Mouse (Mus musculus) forebrain, embryonic 16.5 days (tissue): ENCODE results near the gene Mia. TPM values are rescaled to one million over a fixed set of nuclear protein-coding genes. Genes with fewer than 3 reads are reported as not detected.

Experiments used
- ATAC-seq: fragments of 200-750 bp; cut with Nextera tagmentation; 2 replicates; pipeline ENCODE4 v1.8.0; 2017; ENCODE audit warnings: mild to moderate bottlenecking, moderate library complexity
- H3K27ac ChIP-seq: fragments of 300-500 bp; sonication (generic); 2 replicates; pipeline ENCODE4 v1.5.1; 2014; ENCODE audit warnings: low read length, control low read depth
- H3K27me3 ChIP-seq: fragments of 300-500 bp; sonication (generic); replicated peaks from 2 replicates; pipeline ENCODE4 v1.6.1; 2014; ENCODE audit warnings: low read length; ENCODE audit not compliant: control insufficient read depth, insufficient read depth
- H3K36me3 ChIP-seq: fragments of 300-500 bp; sonication (generic); 2 replicates; pipeline ENCODE4 v1.6.1; 2014; ENCODE audit not compliant: control insufficient read depth, insufficient read depth
- H3K4me1 ChIP-seq: fragments of 300-500 bp; sonication (generic); replicated peaks from 2 replicates; pipeline ENCODE4 v1.6.1; 2014; ENCODE audit warnings: low read length; ENCODE audit not compliant: control insufficient read depth, insufficient read depth
- H3K4me2 ChIP-seq: fragments of 300-500 bp; sonication (generic); 2 replicates; pipeline ENCODE4 v1.6.1; 2014; ENCODE audit warnings: mild to moderate bottlenecking, low read length, control low read depth
- H3K4me3 ChIP-seq: fragments of 300-500 bp; sonication (generic); replicated peaks from 2 replicates; pipeline ENCODE4 v1.5.1; 2014; ENCODE audit warnings: mild to moderate bottlenecking, low read length, control low read depth
- H3K9ac ChIP-seq: fragments of 300-500 bp; sonication (generic); replicated peaks from 2 replicates; pipeline ENCODE4 v1.6.1; 2014; ENCODE audit warnings: low read depth, low read length, control low read depth
- H3K9me3 ChIP-seq: fragments of 300-500 bp; sonication (generic); 2 replicates; pipeline ENCODE4 v1.6.1; 2016; ENCODE audit warnings: low read length; ENCODE audit not compliant: control insufficient read depth
- WGBS: fragments of 180-500 bp; shearing (Covaris S2); extraction: QIAGEN DNeasy Blood & Tissue Kit; methylation state at CpG from one replicate; pipeline ENCODE4 v1.1.7; 2014; 5-methylcytosine and 5-hydroxymethylcytosine counted together
- polyA plus RNA-seq: library from polyadenylated mRNA; unstranded; fragments of >200 nt; fragmentation: Nextera tagmentation; extraction: Ambion mirVana; gene quantifications from 2 replicates; pipeline ENCODE4 v1.2.1, GENCODE M21; 2015

Mia gene
- polyA plus RNA-seq, 1 experiment from 2014 or later, result 8.3 TPM

DNA sequence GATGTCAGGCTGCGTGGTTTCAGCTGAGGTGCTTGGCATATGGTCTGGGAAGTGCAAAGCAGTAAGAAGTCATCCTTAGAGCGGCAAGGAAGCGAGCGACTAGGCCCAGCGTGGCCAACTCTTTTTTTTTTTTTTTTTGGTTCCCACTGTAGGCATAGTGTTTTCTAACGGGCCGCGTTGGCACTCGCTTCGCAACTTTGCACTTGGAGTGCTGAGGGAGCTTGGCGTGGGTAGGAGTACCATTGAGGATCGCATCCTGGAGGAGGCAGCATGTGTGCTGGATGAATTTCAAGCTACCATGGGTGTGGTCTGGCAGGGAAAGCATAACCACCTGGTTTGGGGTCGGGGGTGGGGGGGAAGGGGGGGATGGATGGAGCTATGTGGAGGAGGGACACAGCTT, 25.0 kb downstream of the Mia start:
- Histone ChIP-seq H3K36me3 (peaks cover 20% of the 10 kb centered on the region), H3K27ac (no peak overlapping the region), H3K9ac (no peak overlapping the region), H3K4me2 (no peak overlapping the region), H3K4me1 (peaks cover 12% of the 10 kb centered on the region), H3K9me3 (no peaks in the 10 kb centered on the region), H3K4me3 (no peak overlapping the region), H3K27me3 (no peaks in the 10 kb centered on the region)
- 66% methylated on average over 13 of the region's 13 CpGs for WGBS
- no peak for ATAC-seq

DNA sequence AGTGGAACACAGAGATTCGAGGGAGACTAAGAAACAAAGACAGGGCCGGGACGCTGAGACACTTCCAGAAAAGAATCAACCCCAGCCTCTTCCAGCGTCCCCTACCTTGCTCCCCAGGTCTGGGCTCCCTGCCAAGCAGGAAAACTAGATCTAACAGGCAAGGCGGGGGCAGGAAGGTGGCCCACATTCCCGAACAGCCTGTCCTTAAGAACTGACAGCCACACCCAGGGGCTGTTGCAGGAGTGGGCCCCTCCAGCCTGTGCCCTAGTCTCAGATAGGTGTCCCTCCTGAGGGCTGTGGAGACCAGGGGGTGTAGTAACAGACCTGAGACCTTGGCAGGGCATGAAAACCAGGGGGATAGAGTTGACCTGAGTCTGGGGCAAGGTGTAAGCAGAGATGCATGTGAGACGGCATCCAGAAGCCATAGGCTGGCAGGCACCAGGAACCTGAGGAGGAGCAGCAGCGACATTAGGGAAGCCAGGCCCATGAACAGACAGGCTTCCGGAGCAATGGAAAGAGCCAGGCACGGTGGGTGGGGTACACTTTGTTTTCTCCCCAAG, 27.7 kb downstream of the Mia start, which contains the start of gene Cyp2t4:
Gene Cyp2t4 (plus strand): TSS at position 510 of the 560 bp plus-strand sequence.
- H3K9ac ChIP-seq, result no peak within 1 kb of the TSS
- 65% methylated on average over 10 of the region's 10 CpGs for whole genome bisulfite sequencing
- no peak within 1 kb of the TSS for H3K4me3 ChIP-seq
- no peaks in the 10 kb centered on the region for H3K4me1 ChIP-seq
- ATAC-seq, result no peak
- peaks cover 12% of the 10 kb centered on the region for H3K36me3 ChIP-seq
- H3K9me3 ChIP-seq, result no peaks in the 10 kb centered on the region
- H3K4me2 ChIP-seq, result no peak within 1 kb of the TSS
- no peaks in the 10 kb centered on the region for H3K27me3 ChIP-seq
- H3K27ac ChIP-seq, result no peak within 1 kb of the TSS

DNA sequence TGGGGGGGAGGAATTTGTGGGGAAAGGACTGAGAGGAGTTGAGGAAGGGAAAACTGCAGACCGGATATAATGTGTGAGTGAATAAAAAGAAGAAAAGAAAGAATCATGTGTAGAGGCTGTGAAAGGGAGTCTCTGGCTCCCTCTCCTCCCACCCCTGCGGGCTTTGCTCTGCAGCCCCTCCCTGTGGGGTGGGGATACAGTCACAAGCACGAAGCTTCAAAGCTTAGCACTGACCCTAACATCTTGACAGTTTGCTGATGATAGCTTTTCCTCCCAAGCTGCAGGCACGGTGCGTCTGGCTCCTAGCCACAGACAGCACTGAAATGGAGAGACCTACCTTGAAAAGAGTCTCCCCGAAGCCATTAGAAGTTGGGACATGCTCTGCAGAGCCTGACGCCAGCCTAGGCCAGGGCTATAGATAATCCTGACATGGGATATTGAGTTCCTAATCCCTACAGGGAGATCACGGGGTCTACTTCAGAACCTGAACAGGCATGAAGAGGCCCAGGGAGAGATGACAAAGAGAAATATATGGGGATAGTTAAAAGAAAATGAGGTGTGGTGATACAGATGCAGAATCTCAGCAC, 44.5 kb downstream of the Mia start:
- Histone ChIP-seq H3K4me2 (no peak overlapping the region), H3K9me3 (no peaks in the 10 kb centered on the region), H3K4me3 (no peak overlapping the region), H3K9ac (no peak overlapping the region), H3K27ac (no peak overlapping the region), H3K36me3 (no peaks in the 10 kb centered on the region), H3K4me1 (no peaks in the 10 kb centered on the region), H3K27me3 (no peaks in the 10 kb centered on the region)
- ATAC-seq, result no peak
- 66% methylated on average over 8 of the region's 8 CpGs for WGBS

DNA sequence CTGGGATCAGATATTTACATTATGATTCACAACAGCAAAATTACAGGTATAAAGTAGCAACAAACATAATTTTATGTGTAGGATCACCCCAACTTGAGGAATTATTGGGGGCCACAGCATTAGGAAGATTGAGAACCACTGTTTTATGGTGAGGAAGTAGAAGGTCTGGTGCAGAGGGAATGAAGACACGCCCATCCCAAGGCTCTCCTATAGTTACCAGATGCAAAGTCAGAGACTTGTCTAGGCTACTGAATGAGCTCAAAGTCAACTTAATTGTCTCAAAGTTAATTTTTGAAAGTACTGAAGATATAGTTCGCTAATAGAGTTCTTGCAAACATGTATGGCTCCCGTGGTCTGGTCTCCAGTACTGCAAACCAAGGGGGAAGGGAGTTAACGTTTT, 47.2 kb downstream of the Mia start:
- 80% methylated on average over 4 of the region's 4 CpGs for WGBS
- Histone ChIP-seq H3K4me1 (no peaks in the 10 kb centered on the region), H3K36me3 (no peaks in the 10 kb centered on the region), H3K9me3 (no peaks in the 10 kb centered on the region), H3K4me3 (no peak overlapping the region), H3K27ac (no peak overlapping the region), H3K9ac (no peak overlapping the region), H3K4me2 (no peak overlapping the region), H3K27me3 (no peaks in the 10 kb centered on the region)
- no peak for ATAC-seq

DNA sequence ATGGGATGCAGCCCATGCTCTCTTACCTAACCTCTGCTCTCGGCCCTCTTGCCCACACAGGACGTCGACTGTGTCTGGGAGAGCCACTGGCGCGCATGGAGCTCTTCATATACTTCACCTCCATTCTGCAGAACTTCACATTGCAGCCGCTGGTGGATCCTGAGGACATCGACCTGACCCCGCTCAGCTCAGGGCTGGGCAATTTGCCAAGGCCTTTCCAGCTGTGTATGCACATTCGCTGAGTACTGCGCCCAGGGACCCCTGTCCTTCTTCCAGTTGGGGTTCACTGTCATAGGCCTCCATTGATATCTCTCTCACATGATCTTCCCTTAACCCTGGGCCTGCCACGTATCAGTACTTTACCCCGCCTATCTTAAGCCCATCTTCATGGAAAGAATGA, 47.8 kb downstream of the Mia start:
- H3K9ac ChIP-seq, result no peak overlapping the region
- no peak overlapping the region for H3K27ac ChIP-seq
- H3K4me3 ChIP-seq, result no peak overlapping the region
- no peaks in the 10 kb centered on the region for H3K36me3 ChIP-seq
- ATAC-seq, result no peak
- H3K9me3 ChIP-seq, result no peaks in the 10 kb centered on the region
- no peaks in the 10 kb centered on the region for H3K27me3 ChIP-seq
- H3K4me1 ChIP-seq, result no peaks in the 10 kb centered on the region
- H3K4me2 ChIP-seq, result no peak overlapping the region
- WGBS, result 70% methylated on average over 12 of the region's 12 CpGs

DNA sequence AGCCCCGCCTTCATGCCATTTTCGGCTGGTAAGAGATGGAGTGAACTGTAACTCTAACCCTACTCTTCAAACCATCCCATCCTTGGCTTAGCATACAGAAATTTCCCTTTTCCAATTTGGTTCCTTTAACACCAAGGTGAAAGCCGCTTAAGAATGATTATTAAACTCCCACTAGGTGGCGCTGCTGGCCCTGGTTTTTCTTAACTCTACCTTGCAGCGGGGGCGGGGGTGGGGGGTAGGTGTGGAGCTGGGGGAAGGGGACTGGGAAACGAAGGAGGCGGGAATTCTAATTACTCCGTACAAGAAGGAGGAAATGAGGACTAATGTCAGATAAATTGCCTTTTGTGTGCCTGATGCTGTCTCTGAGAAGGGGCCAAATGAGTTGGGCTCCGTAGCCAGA, 48.4 kb downstream of the Mia start:
- H3K27me3 ChIP-seq, result no peaks in the 10 kb centered on the region
- no peaks in the 10 kb centered on the region for H3K4me1 ChIP-seq
- H3K36me3 ChIP-seq, result no peaks in the 10 kb centered on the region
- WGBS, result 14% methylated on average over 10 of the region's 10 CpGs
- no peak overlapping the region for H3K9ac ChIP-seq
- no peak overlapping the region for H3K4me2 ChIP-seq
- ATAC-seq, result no peak
- H3K27ac ChIP-seq, result no peak overlapping the region
- H3K9me3 ChIP-seq, result no peaks in the 10 kb centered on the region
- H3K4me3 ChIP-seq, result no peak overlapping the region

DNA sequence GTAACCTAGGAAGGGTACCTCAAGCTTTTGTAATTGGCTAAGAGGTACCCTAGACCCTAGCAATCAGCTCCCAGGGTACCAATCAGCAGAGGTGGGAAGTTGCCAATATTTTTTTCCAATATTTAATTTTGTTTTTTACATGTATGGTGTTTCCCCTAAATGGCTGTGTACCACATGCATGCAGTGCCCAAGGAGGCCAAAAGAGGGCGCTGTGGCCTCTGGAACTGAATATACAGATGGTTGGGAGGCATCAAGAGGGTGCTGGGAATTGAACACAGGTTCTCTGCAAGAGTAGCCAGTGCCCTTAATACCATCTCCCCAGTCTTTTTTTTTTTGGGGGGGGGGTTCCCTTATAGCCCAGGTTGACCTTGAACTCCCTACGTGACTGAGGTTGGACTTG, 49.6 kb downstream of the Mia start:
- H3K4me2 ChIP-seq, result no peak overlapping the region
- H3K27me3 ChIP-seq, result no peaks in the 10 kb centered on the region
- H3K4me1 ChIP-seq, result no peaks in the 10 kb centered on the region
- no peak for ATAC-seq
- 54% methylated on average over 2 of the region's 2 CpGs for WGBS
- no peak overlapping the region for H3K27ac ChIP-seq
- H3K36me3 ChIP-seq, result no peaks in the 10 kb centered on the region
- H3K9ac ChIP-seq, result no peak overlapping the region
- no peak overlapping the region for H3K4me3 ChIP-seq
- H3K9me3 ChIP-seq, result no peaks in the 10 kb centered on the region

DNA sequence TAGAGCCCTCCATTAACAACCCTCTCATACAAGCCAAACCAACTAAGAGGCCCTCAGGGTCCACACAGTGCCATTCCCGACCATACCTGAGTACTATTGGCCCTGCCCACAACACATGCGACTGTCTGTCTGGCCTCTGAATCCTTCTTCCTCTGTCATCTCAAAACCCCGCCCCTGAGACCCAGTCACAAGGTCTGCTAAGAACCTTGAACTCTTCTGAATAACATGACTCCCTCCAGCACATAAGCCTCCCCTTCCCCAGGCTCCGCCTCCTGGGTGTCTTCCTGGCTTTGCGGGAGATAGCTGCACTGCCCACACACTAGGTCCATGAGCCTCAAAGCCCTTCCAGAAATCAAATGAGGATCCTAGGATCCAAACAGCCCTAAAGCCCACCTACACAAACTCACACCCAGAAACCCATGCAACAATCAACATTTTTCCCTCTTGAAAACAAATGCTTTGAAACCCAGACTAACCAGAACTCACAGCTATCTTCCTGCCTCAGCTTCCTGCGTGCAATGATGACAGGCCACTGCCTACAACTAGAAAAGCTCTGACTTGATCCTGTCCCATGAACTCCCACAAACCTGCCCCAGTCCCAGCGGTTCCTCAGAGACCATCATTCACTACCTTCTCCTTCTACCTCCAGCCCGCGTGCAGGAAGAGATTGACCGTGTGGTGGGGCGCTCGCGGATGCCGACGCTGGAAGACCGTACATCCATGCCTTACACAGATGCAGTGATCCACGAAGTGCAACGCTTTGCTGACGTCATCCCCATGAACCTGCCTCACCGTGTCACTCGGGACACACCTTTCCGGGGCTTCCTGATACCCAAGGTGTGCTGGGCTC, 50.2 kb downstream of the Mia start:
- Histone ChIP-seq H3K36me3 (no peaks in the 10 kb centered on the region), H3K9ac (no peak overlapping the region), H3K27me3 (no peaks in the 10 kb centered on the region), H3K4me1 (no peaks in the 10 kb centered on the region), H3K9me3 (no peaks in the 10 kb centered on the region), H3K4me2 (no peak overlapping the region), H3K27ac (no peak overlapping the region), H3K4me3 (no peak overlapping the region)
- WGBS, result 90% methylated on average over 22 of the region's 22 CpGs
- ATAC-seq, result no peak

DNA sequence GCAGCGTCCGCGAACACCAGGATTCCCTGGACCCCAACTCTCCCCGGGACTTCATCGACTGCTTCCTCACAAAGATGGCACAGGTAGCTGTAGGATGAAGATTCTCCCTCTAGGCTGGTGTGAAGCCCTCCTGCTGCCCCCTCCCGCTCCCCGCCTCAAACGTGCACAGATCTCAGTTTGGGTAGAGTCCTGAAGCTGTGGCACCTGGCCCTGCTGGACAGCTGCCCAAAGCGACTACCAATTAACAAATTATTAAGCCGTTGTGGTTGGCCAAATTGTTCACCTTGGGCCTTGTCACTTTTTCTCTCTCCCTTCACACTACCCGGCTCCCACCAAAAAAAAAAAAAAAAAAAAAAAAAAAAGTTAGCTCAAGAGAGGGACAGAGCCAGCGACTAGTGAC, 51.1 kb downstream of the Mia start:
- H3K4me3 ChIP-seq, result no peak overlapping the region
- WGBS, result 89% methylated on average over 12 of the region's 12 CpGs
- no peak overlapping the region for H3K27ac ChIP-seq
- H3K4me1 ChIP-seq, result no peaks in the 10 kb centered on the region
- H3K9me3 ChIP-seq, result no peaks in the 10 kb centered on the region
- no peaks in the 10 kb centered on the region for H3K27me3 ChIP-seq
- H3K9ac ChIP-seq, result no peak overlapping the region
- no peak for ATAC-seq
- no peak overlapping the region for H3K4me2 ChIP-seq
- no peaks in the 10 kb centered on the region for H3K36me3 ChIP-seq
